Mouse (Mus musculus): ENCODE results near the gene Pom121.

Pom121 gene

DNA sequence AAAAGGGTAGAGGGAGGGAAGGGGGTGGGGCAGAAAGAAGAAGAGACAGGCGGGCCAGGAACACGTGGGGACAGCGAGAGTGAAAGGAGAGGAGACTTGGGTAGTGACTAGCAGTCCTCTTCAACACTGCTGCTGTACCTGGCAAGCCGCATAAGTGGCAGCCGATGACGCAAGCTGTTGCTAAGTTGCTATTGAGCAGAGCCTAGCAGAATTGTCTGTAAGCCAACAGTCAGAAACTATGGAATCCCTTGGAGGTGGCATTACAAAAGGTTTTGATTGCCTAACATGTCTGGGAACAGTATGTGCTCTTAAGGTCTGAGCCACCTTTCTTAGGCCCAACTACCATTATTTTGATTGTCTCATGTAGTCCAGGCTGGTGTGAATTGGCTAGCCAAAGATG lies 26.0 kb downstream of the Pom121 start:
- no peak for DNase-seq (ENCODE audit: low read depth, low spot score)

GRCm38 (mm10) chr5:135367841-135368240 lies 26.5 kb downstream of the Pom121 start:
- DNase-seq (ENCODE audit: low read depth, low spot score): no peak

- DNase-seq (ENCODE audit: low read depth, low spot score): no peak
Observed at GRCm38 (mm10) chr5:135363540-135363939, 30.8 kb downstream of the Pom121 start.

- DNase-seq (ENCODE audit: low read depth, low spot score): no peak
Observed at GRCm38 (mm10) chr5:135362572-135362971, 31.8 kb downstream of the Pom121 start.

DNA sequence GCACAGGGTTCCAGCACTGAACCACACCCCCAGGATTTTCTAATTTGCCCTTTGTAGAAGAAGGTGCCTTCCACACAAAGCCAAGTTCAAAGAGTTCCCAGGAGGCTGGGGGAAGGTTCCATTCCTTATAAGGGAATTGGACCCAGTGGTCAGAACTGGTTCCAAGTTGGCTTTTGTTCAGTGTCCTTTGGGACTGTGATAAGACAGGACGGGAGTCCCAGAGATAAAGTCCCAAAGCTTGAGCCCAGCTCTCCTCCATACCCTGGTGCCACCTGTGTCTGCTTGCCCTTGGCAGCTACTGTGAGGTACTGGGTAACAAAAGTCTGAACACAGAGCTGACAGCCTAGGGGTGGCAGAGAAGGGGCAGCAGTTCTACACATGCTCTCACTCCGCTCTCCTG lies 34.6 kb downstream of the Pom121 start:
- DNase-seq (ENCODE audit: low read depth, low spot score): no peak

- DNase-seq (ENCODE audit: low read depth, low spot score): no peak
Observed at GRCm38 (mm10) chr5:135357556-135357955, 36.8 kb downstream of the Pom121 start.

GRCm38 (mm10) chr5:135356090-135356489 lies 38.3 kb downstream of the Pom121 start:
- DNase-seq (ENCODE audit: low read depth, low spot score): no peak

DNA sequence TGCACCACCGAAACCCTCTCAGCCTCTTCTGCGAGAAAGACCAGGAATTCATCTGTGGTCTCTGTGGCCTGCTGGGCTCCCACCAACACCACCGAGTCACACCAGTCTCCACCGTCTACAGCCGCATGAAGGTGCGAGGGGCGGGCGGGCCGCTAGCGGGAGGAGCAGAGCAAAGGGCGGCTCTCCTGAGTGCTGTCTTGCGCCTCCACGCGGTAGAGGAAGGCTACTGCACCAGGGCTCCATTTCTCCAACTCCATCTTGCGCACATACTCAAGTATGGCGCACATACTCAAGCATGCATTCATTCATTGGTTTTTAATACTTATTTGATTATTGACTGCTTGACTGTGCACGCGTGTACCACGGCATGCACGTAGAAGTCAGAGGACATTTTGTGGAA lies 40.8 kb downstream of the Pom121 start:
- DNase-seq (ENCODE audit: low read depth, low spot score): no peak

- no peak for DNase-seq (ENCODE audit: low read depth, low spot score)
Observed at GRCm38 (mm10) chr5:135352995-135353394, 41.4 kb downstream of the Pom121 start, which contains the start of gene Trim50. Gene Trim50, plus strand, starts transcription at chr5:135353295.

GRCm38 (mm10) chr5:135351606-135352005 lies 42.7 kb downstream of the Pom121 start:
- DNase-seq (ENCODE audit: low read depth, low spot score): no peak

GRCm38 (mm10) chr5:135349862-135350261 lies 44.5 kb downstream of the Pom121 start, which contains the start of gene Fkbp6:
Gene Fkbp6, minus strand, starts transcription at chr5:135350044.
- no peak for DNase-seq (ENCODE audit: low read depth, low spot score)

GRCm38 (mm10) chr5:135347511-135348011 lies 46.8 kb downstream of the Pom121 start:
- no peak for DNase-seq (ENCODE audit: low read depth, low spot score)

- DNase-seq (ENCODE audit: low read depth, low spot score): no peak
Observed at GRCm38 (mm10) chr5:135346430-135346829, 47.9 kb downstream of the Pom121 start.

- no peak for DNase-seq (ENCODE audit: low read depth, low spot score)
Observed at GRCm38 (mm10) chr5:135345989-135346388, 48.4 kb downstream of the Pom121 start.

DNA sequence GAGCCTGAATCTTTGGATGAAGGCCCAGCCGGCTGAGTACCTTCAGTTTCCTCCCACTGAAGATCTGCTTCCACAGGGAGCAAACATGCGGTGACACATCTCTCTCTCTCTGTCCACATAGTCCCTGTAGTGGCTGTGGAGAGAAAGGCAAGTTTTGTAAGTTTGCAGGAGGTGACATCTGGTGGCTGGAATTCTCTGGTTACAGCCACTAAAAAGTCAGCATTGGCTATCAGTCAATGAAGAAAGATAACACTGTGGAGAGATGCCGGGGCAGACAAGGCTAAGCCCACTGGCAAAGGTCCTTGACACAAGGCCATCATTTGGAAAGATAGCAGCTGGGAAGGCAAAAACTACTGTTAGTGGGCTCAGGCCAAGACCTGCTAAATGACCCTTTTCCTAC lies 56.8 kb downstream of the Pom121 start:
- DNase-seq (ENCODE audit: low read depth, low spot score): no peak

DNA sequence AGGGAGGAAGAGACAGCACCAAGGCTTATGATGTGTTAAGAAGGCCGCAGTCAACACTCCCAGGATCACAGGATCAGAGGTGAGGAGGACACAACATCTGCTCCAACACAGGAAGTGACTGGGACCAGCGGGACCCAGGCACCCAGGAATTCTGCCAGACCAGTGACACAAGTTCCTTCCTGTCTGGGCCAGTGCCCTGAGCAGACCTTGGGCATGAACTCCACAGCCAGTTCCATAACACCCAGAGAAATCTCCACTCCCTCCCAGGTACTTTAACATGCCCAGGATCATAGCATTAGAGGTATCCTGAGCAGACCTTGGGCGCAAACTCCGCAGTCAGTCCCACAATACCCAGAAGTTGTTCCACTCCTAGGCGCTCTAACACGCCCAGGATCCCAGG lies 63.2 kb downstream of the Pom121 start:
- no peak for DNase-seq (ENCODE audit: low read depth, low spot score)

- DNase-seq (ENCODE audit: low read depth, low spot score): no peak
Observed at GRCm38 (mm10) chr5:135330201-135330600, 64.1 kb downstream of the Pom121 start.

DNA sequence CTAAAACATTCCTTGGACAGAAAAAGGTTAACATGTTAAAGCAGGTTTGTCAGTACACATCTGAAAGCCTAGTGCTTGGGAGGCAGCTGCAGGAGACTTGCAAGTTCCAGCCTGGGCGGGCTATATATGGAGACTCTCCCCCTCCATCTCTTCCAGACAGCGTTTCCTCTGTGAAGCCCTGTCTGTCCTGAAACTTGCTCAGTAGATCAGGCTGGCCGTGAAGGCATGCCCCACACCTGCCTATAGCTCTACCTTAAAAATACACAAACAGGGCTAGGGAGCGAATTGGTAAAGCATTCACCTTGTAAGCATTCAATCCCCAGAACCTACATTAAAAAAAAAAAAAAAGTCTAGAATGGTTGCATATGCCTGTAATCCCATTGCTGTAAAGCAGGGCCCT lies 64.9 kb downstream of the Pom121 start:
- no peak for DNase-seq (ENCODE audit: low read depth, low spot score)
